Mouse (Mus musculus): ENCODE data around the gene Tmtc2.

GRCm38 (mm10) chr10:105444309-105444708 lies 129.9 kb downstream of the Tmtc2 start:
- TF ChIP-seq CTCF (conservative IDR thresholded peaks at IDR 0.05; ENCODE audit: low read length) (no peak), POU5F1 (IDR thresholded peaks at IDR 0.05; ENCODE audit: borderline replicate concordance, low read length) (no peak)
